Mouse (Mus musculus) neural tube, embryonic 15.5 days (tissue): ENCODE data around the gene Ralgps1. TPM values are rescaled to one million over a fixed set of nuclear protein-coding genes. Genes with fewer than 3 reads are reported as not detected.
A peak's percentile ranks its signal among the peaks of the same experiment; 100 is the strongest.

Experiments used
- ATAC-seq: fragments of 200-750 bp; cut with Nextera tagmentation; 2 replicates; pipeline ENCODE4 v1.8.0; 2017; ENCODE audit warnings: mild to moderate bottlenecking, moderate TSS enrichment, moderate library complexity; ENCODE audit not compliant: low FRiP score
- H3K27ac ChIP-seq: fragments of 300-500 bp; sonication (generic); replicated peaks from 2 replicates; pipeline ENCODE4 v1.5.1; 2015; ENCODE audit warnings: mild to moderate bottlenecking, inconsistent platforms
- H3K27me3 ChIP-seq: fragments of 300-500 bp; sonication (generic); replicated peaks from 2 replicates; pipeline ENCODE4 v1.6.1; 2015; ENCODE audit warnings: inconsistent platforms
- H3K36me3 ChIP-seq: fragments of 300-500 bp; sonication (generic); 2 replicates; pipeline ENCODE4 v1.6.1; 2015; ENCODE audit warnings: inconsistent platforms
- H3K4me1 ChIP-seq: fragments of 300-500 bp; sonication (generic); 2 replicates; pipeline ENCODE4 v1.6.1; 2015; ENCODE audit warnings: inconsistent platforms
- H3K4me2 ChIP-seq: fragments of 300-500 bp; sonication (generic); 2 replicates; pipeline ENCODE4 v1.6.1; 2015; ENCODE audit warnings: inconsistent platforms, mild to moderate bottlenecking, moderate library complexity
- H3K4me3 ChIP-seq: fragments of 300-500 bp; sonication (generic); replicated peaks from 2 replicates; pipeline ENCODE4 v1.5.1; 2015; ENCODE audit warnings: mild to moderate bottlenecking, inconsistent platforms
- H3K9ac ChIP-seq: fragments of 300-500 bp; sonication (generic); replicated peaks from 2 replicates; pipeline ENCODE4 v1.6.1; 2015; ENCODE audit warnings: mild to moderate bottlenecking, inconsistent platforms
- H3K9me3 ChIP-seq: fragments of 300-500 bp; sonication (generic); replicated peaks from 2 replicates; pipeline ENCODE4 v1.6.1; 2016; ENCODE audit warnings: inconsistent platforms
- WGBS: fragments of 180-500 bp; shearing (Covaris S2); methylation state at CpG from one replicate; pipeline ENCODE4 v1.1.7; 2015; ENCODE audit warnings: mixed read lengths; 5-methylcytosine and 5-hydroxymethylcytosine counted together
- polyA plus RNA-seq: library from polyadenylated mRNA; unstranded; fragments of >200 nt; fragmentation: Nextera tagmentation; extraction: Ambion mirVana; gene quantifications from 2 replicates; pipeline ENCODE4 v1.2.1, GENCODE M21; 2015

Ralgps1 gene
- polyA plus RNA-seq, 1 experiment from 2014 or later = 34.9 TPM

GRCm38 (mm10) chr2:33136366-33136765 is 234.9 kb downstream of the Ralgps1 start:
- Histone ChIP-seq H3K9me3 (no peaks in the 10 kb centered on the region), H3K4me3 (no peak overlapping the region), H3K9ac (no peak overlapping the region), H3K36me3 (peaks cover 21% of the 10 kb centered on the region), H3K4me1 (peaks cover 16% of the 10 kb centered on the region), H3K27ac (no peak overlapping the region), H3K4me2 (no peak overlapping the region), H3K27me3 (no peaks in the 10 kb centered on the region; the same call in 1 of the 2 replicates)
- 91% methylated on average over 6 of the region's 6 CpGs for WGBS
- no peak for ATAC-seq

- Histone ChIP-seq H3K9me3 (no peaks in the 10 kb centered on the region), H3K9ac (no peak overlapping the region), H3K27me3 (no peaks in the 10 kb centered on the region; the same call in 1 of the 2 replicates), H3K36me3 (peaks cover 14% of the 10 kb centered on the region; the same call in 1 of the 2 replicates), H3K4me2 (no peak overlapping the region), H3K27ac (no peak overlapping the region), H3K4me1 (peaks cover 19% of the 10 kb centered on the region), H3K4me3 (no peak overlapping the region)
- ATAC-seq = no peak
- 81% methylated on average over 7 of the region's 7 CpGs for WGBS
Observed at GRCm38 (mm10) chr2:33134766-33135490, 236.4 kb downstream of the Ralgps1 start.

- peaks cover 33% of the 10 kb centered on the region for H3K4me1 ChIP-seq
- no peak for ATAC-seq
- 5% methylated on average over 7 of the region's 7 CpGs for WGBS
- H3K27me3 ChIP-seq = no peaks in the 10 kb centered on the region; the same call in 1 of the 2 replicates
- no peak overlapping the region; the same call in 1 of the 2 replicates for H3K27ac ChIP-seq
- no peak overlapping the region for H3K4me3 ChIP-seq
- no peak overlapping the region; the same call in 1 of the 2 replicates for H3K4me2 ChIP-seq
- H3K36me3 ChIP-seq = peaks cover 8% of the 10 kb centered on the region; the same call in 1 of the 2 replicates
- H3K9ac ChIP-seq = no peak overlapping the region
- no peaks in the 10 kb centered on the region for H3K9me3 ChIP-seq
Observed at GRCm38 (mm10) chr2:33132306-33132705, 239.0 kb downstream of the Ralgps1 start.

GRCm38 (mm10) chr2:33131500-33132092 is 239.7 kb downstream of the Ralgps1 start, which contains the start of gene Garnl3:
TSS of gene Garnl3 (minus strand) at chr2:33131654.
- peak within 1 kb of the TSS; percentile 79 for H3K4me3 ChIP-seq
- H3K9me3 ChIP-seq = no peaks in the 10 kb centered on the region
- ATAC-seq = peak; percentile 60
- H3K9ac ChIP-seq = peak within 1 kb of the TSS; percentile 80
- H3K36me3 ChIP-seq = 0 out of 2 replicates have a peak, but pooled peaks cover 4% of the 10 kb centered on the region
- H3K4me2 ChIP-seq = peak within 1 kb of the TSS; percentile 98
- H3K27ac ChIP-seq = peak within 1 kb of the TSS; percentile 75
- peaks cover 33% of the 10 kb centered on the region for H3K4me1 ChIP-seq
- under 1% methylated on average over 22 of the region's 22 CpGs for WGBS
- no peaks in the 10 kb centered on the region; the same call in 1 of the 2 replicates for H3K27me3 ChIP-seq

- Histone ChIP-seq H3K9me3 (no peaks in the 10 kb centered on the region), H3K4me1 (peaks cover 33% of the 10 kb centered on the region), H3K9ac (peak overlapping the region; percentile 80), H3K4me3 (peak overlapping the region; percentile 79), H3K27me3 (no peaks in the 10 kb centered on the region; the same call in 1 of the 2 replicates), H3K27ac (peak overlapping the region; percentile 75), H3K36me3 (0 out of 2 replicates have a peak, but pooled peaks cover under 1% of the 10 kb centered on the region), H3K4me2 (peak overlapping the region; percentile 98)
- ATAC-seq = peak; percentile 93
- WGBS = under 1% methylated on average over 52 of the region's 55 CpGs
Observed at GRCm38 (mm10) chr2:33130526-33131483, 240.5 kb downstream of the Ralgps1 start.

DNA sequence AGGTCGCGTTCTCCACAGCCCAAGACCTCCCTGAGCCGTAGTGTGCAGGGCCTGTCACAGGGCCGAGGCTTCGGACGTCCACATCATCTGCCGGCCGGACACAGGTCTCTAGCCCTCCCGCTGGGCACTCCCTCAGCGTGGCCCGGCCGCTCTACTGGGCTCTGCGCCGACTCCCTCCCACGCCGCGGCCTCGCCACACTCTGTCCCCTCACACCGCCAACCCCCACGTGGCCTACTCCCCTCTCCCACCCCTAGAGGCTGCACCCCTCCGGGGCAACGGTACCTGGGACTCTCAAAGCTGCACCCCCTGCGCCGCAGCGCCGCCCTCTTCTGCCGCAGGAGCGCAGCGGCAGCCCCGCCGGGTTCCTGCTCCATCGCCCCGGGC is 241.2 kb downstream of the Ralgps1 start:
- Histone ChIP-seq H3K4me3 (peak overlapping the region; percentile 79), H3K27me3 (no peaks in the 10 kb centered on the region; the same call in 1 of the 2 replicates), H3K27ac (peak overlapping the region; percentile 75), H3K36me3 (no peaks in the 10 kb centered on the region), H3K9ac (peak overlapping the region; percentile 80), H3K4me1 (peaks cover 33% of the 10 kb centered on the region), H3K4me2 (peak overlapping the region; percentile 98), H3K9me3 (no peaks in the 10 kb centered on the region)
- ATAC-seq = no peak
- WGBS = under 1% methylated on average over 33 of the region's 33 CpGs

DNA sequence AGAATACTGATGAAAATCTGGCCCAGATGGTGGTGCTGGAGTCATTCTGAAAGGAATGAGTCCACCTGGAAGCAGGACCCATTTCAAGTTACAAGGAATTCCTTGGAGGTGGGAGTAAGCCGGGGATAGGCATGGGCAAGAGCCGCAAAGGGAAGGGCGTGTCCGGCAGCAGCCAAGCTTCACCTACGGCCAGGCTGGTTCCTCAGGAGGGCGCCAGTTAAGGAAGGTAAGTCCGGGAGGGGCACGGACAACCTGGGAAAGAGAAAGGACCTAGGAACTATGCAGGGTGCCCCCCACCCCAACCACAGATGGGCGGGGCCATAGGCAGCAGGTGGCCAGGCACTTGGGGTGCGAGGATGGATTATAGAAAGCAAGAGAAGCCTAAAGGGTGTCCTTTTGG is 241.6 kb downstream of the Ralgps1 start:
- no peak for ATAC-seq
- Histone ChIP-seq H3K27ac (peak overlapping the region; percentile 75), H3K4me2 (peak overlapping the region; percentile 98), H3K27me3 (no peaks in the 10 kb centered on the region; the same call in 1 of the 2 replicates), H3K4me1 (peaks cover 33% of the 10 kb centered on the region), H3K4me3 (peak overlapping the region; percentile 79), H3K9me3 (no peaks in the 10 kb centered on the region), H3K36me3 (no peaks in the 10 kb centered on the region), H3K9ac (peak overlapping the region; percentile 80)
- 3% methylated on average over 10 of the region's 10 CpGs for WGBS

DNA sequence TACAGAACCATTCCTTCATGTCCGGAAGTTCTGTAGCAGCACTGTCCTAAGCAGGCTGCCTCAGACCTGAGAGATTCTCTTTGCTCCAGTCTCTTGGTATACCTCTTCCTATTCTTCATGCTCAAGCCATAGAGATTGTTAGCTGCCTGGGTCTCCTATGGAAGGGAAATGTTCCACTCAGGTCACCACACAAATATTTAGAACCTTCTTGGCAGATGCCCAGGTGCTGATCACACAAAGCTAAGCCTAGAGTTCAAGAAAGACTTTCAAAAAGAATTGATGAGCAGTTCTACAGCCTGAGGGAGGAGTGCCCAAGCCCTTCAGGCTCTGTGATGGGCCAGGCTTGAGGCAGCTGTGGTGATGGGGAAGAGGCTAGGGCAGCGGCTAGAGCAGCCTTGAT is 242.3 kb downstream of the Ralgps1 start:
- Histone ChIP-seq H3K4me2 (peak overlapping the region; percentile 98), H3K9ac (peak overlapping the region; percentile 80; the same call in 1 of the 2 replicates), H3K27ac (no peak overlapping the region), H3K27me3 (no peaks in the 10 kb centered on the region; the same call in 1 of the 2 replicates), H3K4me1 (peaks cover 33% of the 10 kb centered on the region), H3K9me3 (no peaks in the 10 kb centered on the region), H3K4me3 (peak overlapping the region; percentile 79), H3K36me3 (no peaks in the 10 kb centered on the region)
- ATAC-seq = no peak
- 75% methylated on average over 2 of the region's 2 CpGs for WGBS

DNA sequence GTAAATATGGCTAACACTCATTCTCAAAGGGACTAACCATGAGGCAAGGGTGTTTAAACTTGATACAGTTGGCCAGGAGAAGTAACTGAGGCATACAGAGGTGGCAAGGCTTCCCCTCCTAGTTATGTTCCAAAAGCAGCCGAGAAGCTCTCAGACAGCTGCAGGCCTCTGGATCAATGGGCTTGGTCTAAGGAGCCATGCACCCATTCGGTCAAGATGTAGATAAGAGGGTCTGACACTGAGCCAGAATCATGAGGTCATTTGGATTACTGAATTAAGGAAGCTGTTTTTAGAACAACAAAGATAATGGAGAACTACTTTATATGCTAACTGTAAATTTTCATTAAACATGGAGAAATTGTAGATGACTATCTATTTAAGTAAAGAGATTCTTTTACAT is 244.0 kb downstream of the Ralgps1 start:
- Histone ChIP-seq H3K9ac (no peak overlapping the region), H3K36me3 (no peaks in the 10 kb centered on the region), H3K27me3 (no peaks in the 10 kb centered on the region), H3K27ac (no peak overlapping the region), H3K4me3 (no peak overlapping the region), H3K9me3 (no peaks in the 10 kb centered on the region), H3K4me2 (no peak overlapping the region), H3K4me1 (peaks cover 26% of the 10 kb centered on the region)
- WGBS = 75% methylated on average over 2 of the region's 2 CpGs
- no peak for ATAC-seq

- H3K9ac ChIP-seq = no peak overlapping the region
- H3K4me3 ChIP-seq = no peak overlapping the region
- no peak overlapping the region for H3K4me2 ChIP-seq
- no peaks in the 10 kb centered on the region for H3K4me1 ChIP-seq
- no peaks in the 10 kb centered on the region for H3K9me3 ChIP-seq
- 82% methylated on average over 6 of the region's 6 CpGs for WGBS
- no peak overlapping the region for H3K27ac ChIP-seq
- no peak for ATAC-seq
- H3K36me3 ChIP-seq = no peaks in the 10 kb centered on the region
- no peaks in the 10 kb centered on the region for H3K27me3 ChIP-seq
Observed at GRCm38 (mm10) chr2:33122856-33123255, 248.4 kb downstream of the Ralgps1 start.

- Histone ChIP-seq H3K36me3 (0 out of 2 replicates have a peak, but pooled peaks cover 2% of the 10 kb centered on the region), H3K9ac (no peak overlapping the region), H3K4me3 (no peak overlapping the region), H3K27ac (no peak overlapping the region), H3K27me3 (no peaks in the 10 kb centered on the region), H3K4me2 (no peak overlapping the region), H3K4me1 (no peaks in the 10 kb centered on the region), H3K9me3 (no peaks in the 10 kb centered on the region)
- no peak for ATAC-seq
- 90% methylated on average over 8 of the region's 8 CpGs for WGBS
Observed at GRCm38 (mm10) chr2:33100536-33100935, 270.8 kb downstream of the Ralgps1 start.
